In genomic region chr11:93097001-93097400, GRCm38 (mm10) we compare ENCODE assay signal across 11 mouse cellular contexts. TPM values are rescaled to one million over a fixed set of nuclear protein-coding genes. Genes with fewer than 3 reads are reported as not detected.
A peak's percentile ranks its signal among the peaks of the same experiment; 100 is the strongest.
DNase-seq lines count a peak whose midpoint lies in the region; ATAC-seq and TF ChIP-seq lines count a peak whose summit lies in the region.
"Had no signal": no experiment of that assay in that cellular context is flagged by ENCODE, and none has a peak within 500 bp of the region (broad histone marks: within the 10 kb centered on the region; RNA-seq: fewer than 3 reads in every experiment).

No protein-coding gene starts in this region.

- H3K36me3 ChIP-seq in heart, postnatal 0 days (replicated peaks; ENCODE audit: control insufficient read depth, insufficient read depth, low read length): no peaks in the 10 kb centered on the region
- no peaks in the 10 kb centered on the region for H3K36me3 ChIP-seq in heart, embryonic 12.5 days
- H3K36me3 ChIP-seq in embryonic facial prominence, embryonic 10.5 days (replicated peaks): no peaks in the 10 kb centered on the region
- no peaks in the 10 kb centered on the region for H3K36me3 ChIP-seq in neural tube, embryonic 12.5 days
- H3K36me3 ChIP-seq: liver, embryonic 13.5 days; stomach, embryonic 15.5 days had no signal

- 2% methylated on average over 6 of the region's 6 CpGs for WGBS in heart, postnatal 0 days
- under 1% methylated on average over 6 of the region's 6 CpGs for WGBS in heart, embryonic 12.5 days
- 1% methylated on average over 6 of the region's 6 CpGs for WGBS in embryonic facial prominence, embryonic 10.5 days
- under 1% methylated on average over 6 of the region's 6 CpGs for WGBS in neural tube, embryonic 12.5 days

- peaks cover 44% of the 10 kb centered on the region for H3K27me3 ChIP-seq in heart, postnatal 0 days (ENCODE audit: control insufficient read depth, insufficient read depth, low read length)
- peaks cover 56% of the 10 kb centered on the region for H3K27me3 ChIP-seq in heart, embryonic 12.5 days (replicated peaks)
- H3K27me3 ChIP-seq in embryonic facial prominence, embryonic 10.5 days (replicated peaks; ENCODE audit: low read depth, poor library complexity, severe bottlenecking): peaks cover 53% of the 10 kb centered on the region
- H3K27me3 ChIP-seq in neural tube, embryonic 12.5 days (replicated peaks): peaks cover 49% of the 10 kb centered on the region
- H3K27me3 ChIP-seq: CH12.LX had no signal

- no peak overlapping the region for H3K27ac ChIP-seq in heart, postnatal 0 days (ENCODE audit: low read depth)
- H3K27ac ChIP-seq in heart, embryonic 12.5 days (ENCODE audit: poor library complexity, severe bottlenecking): no peak overlapping the region
- no peak overlapping the region for H3K27ac ChIP-seq in embryonic facial prominence, embryonic 10.5 days (replicated peaks)
- H3K27ac ChIP-seq in neural tube, embryonic 12.5 days: no peak overlapping the region
- H3K27ac ChIP-seq: liver, embryonic 13.5 days; stomach, embryonic 15.5 days had no signal

- no peak for TF ChIP-seq CTCF in heart, postnatal 0 days (IDR thresholded peaks at IDR 0.05; ENCODE audit: low read depth)

- no peak overlapping the region for H3K9ac ChIP-seq in heart, postnatal 0 days (replicated peaks; ENCODE audit: low read depth, low read length)
- no peak overlapping the region for H3K9ac ChIP-seq in heart, embryonic 12.5 days
- H3K9ac ChIP-seq in neural tube, embryonic 12.5 days: no peak overlapping the region
- H3K9ac ChIP-seq: liver, embryonic 13.5 days; stomach, embryonic 15.5 days had no signal

- H3K4me3 ChIP-seq in heart, postnatal 0 days (ENCODE audit: low read depth, low read length): no peak overlapping the region
- no peak overlapping the region for H3K4me3 ChIP-seq in heart, embryonic 12.5 days
- H3K4me3 ChIP-seq in embryonic facial prominence, embryonic 10.5 days: no peak overlapping the region
- no peak overlapping the region for H3K4me3 ChIP-seq in neural tube, embryonic 12.5 days
- H3K4me3 ChIP-seq: liver, embryonic 13.5 days; stomach, embryonic 15.5 days had no signal

- no peak overlapping the region for H3K4me2 ChIP-seq in heart, postnatal 0 days (ENCODE audit: low read depth, low read length)
- no peak overlapping the region for H3K4me2 ChIP-seq in heart, embryonic 12.5 days
- peak overlapping the region; percentile 93 for H3K4me2 ChIP-seq in neural tube, embryonic 12.5 days (replicated peaks)
- H3K4me2 ChIP-seq: liver, embryonic 13.5 days had no signal

- DNase-seq in heart, postnatal 0 days (ENCODE audit: low spot score): peak; percentile 16
- DNase-seq in NIH3T3 (ENCODE audit: low read depth): peak; percentile 77
- peak; percentile 76 for DNase-seq in embryonic facial prominence, embryonic 10.5 days (ENCODE audit: low spot score)
- peak; percentile 43 for DNase-seq in kidney, postnatal 14 days
- DNase-seq: liver, embryonic 13.5 days had no signal

- no peak for TF ChIP-seq EP300 in heart, postnatal 0 days (IDR thresholded peaks at IDR 0.05; ENCODE audit: low read depth)

- no peaks in the 10 kb centered on the region for H3K4me1 ChIP-seq in heart, postnatal 0 days (ENCODE audit: control insufficient read depth, insufficient read depth)
- peaks cover 23% of the 10 kb centered on the region for H3K4me1 ChIP-seq in heart, embryonic 12.5 days (replicated peaks)
- peaks cover 24% of the 10 kb centered on the region for H3K4me1 ChIP-seq in embryonic facial prominence, embryonic 10.5 days
- H3K4me1 ChIP-seq in neural tube, embryonic 12.5 days: peaks cover 20% of the 10 kb centered on the region
- H3K4me1 ChIP-seq: liver, embryonic 13.5 days had no signal

- H3K9me3 ChIP-seq in heart, postnatal 0 days (replicated peaks; ENCODE audit: control insufficient read depth, low read length): no peaks in the 10 kb centered on the region
- no peaks in the 10 kb centered on the region for H3K9me3 ChIP-seq in heart, embryonic 12.5 days (replicated peaks)
- no peaks in the 10 kb centered on the region for H3K9me3 ChIP-seq in embryonic facial prominence, embryonic 10.5 days
- no peaks in the 10 kb centered on the region for H3K9me3 ChIP-seq in neural tube, embryonic 12.5 days
- H3K9me3 ChIP-seq: liver, embryonic 13.5 days; stomach, embryonic 15.5 days had no signal

- no peak for ATAC-seq in heart, postnatal 0 days (ENCODE audit: insufficient read depth, low read depth)
- ATAC-seq in heart, embryonic 12.5 days (ENCODE audit: insufficient number of reproducible peaks, low FRiP score): no peak
- no peak for ATAC-seq in neural tube, embryonic 12.5 days (ENCODE audit: low FRiP score, low read depth)
- ATAC-seq in erythroblast, adult 5-6 weeks (replicated peaks; ENCODE audit: low FRiP score, poor library complexity, severe bottlenecking): no peak
- ATAC-seq in megakaryocyte-erythroid progenitor cell, adult 5-6 weeks (replicated peaks; ENCODE audit: low FRiP score, low TSS enrichment, poor library complexity, severe bottlenecking): no peak

RNA-seq across cellular contexts. Expression of gene Car10, which starts 0.8 kb away (rescaled TPM):
- total RNA-seq in heart, postnatal 0 days (2014; rRNA removed; ENCODE audit: low replicate concordance): not detected in 2 replicates
- not detected in 2 replicates for polyA plus RNA-seq in heart, postnatal 0 days (2015; fragmentation: Nextera tagmentation; extraction: Ambion mirVana)
- 0.06 TPM in 1 of 2 replicates, not detected in the other for polyA plus RNA-seq in heart, embryonic 12.5 days (2016; fragmentation: Nextera tagmentation; extraction: Ambion mirVana)
- polyA plus RNA-seq in embryonic facial prominence, embryonic 10.5 days (2016; fragmentation: Nextera tagmentation; extraction: Ambion mirVana): 0.41 and 0.50 TPM in 2 replicates
- polyA plus RNA-seq in neural tube, embryonic 12.5 days (2016; fragmentation: Nextera tagmentation; extraction: Ambion mirVana): 10.7 and 12.5 TPM in 2 replicates
- not detected in 2 replicates for total RNA-seq in erythroblast, adult 5-6 weeks (2015; ENCODE audit: low replicate concordance)
- total RNA-seq in erythroblast, adult 5-6 weeks (2017; ENCODE audit: low replicate concordance): 0.60 TPM in 1 of 2 replicates, not detected in the other
- not detected in 2 replicates for total RNA-seq in megakaryocyte-erythroid progenitor cell, adult 5-6 weeks (2014; fragmentation: Nextera tagmentation)
- total RNA-seq in megakaryocyte-erythroid progenitor cell, adult 5-6 weeks (2017): not detected in 2 replicates
- total RNA-seq: CH12.LX had no signal
- polyA plus RNA-seq: liver, embryonic 13.5 days had no signal

Comparison
In these comparisons a context has a peak if more than half of its experiments do, and no peak if none do; other contexts are left out.
1. DNase-seq: peak in every context shown above with its lines; median percentile 77 in NIH3T3; 76 in embryonic facial prominence, embryonic 10.5 days; 43 in kidney, postnatal 14 days; 16 in heart, postnatal 0 days.